Mouse (Mus musculus): Measurements from ENCODE around the gene Endod1.

The Endod1 gene

GRCm38 (mm10) chr9:14316618-14317017 lies 64.7 kb downstream of the Endod1 start:
- no peak for DNase-seq (ENCODE audit: low read depth)

DNA sequence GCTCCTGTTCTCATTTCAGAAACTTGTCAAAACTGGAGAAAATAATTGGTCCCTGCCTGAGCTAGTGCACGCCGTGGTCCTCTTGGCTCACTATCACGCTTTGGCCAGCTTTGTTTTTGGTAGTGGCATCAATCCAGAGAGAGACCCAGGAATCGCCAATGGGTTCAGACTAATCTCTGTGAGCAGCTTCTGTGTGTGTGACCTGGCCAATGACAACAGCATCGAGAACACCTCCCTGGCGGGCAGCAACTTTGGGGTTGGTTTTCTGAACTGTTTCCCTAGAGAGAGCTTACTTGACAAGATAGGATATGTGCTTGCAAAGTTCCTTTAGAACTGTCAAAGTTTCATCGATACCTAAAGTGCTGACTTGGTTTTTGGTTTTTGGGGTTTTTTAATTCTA lies 66.8 kb downstream of the Endod1 start:
- no peak for DNase-seq (ENCODE audit: low read depth)

DNA sequence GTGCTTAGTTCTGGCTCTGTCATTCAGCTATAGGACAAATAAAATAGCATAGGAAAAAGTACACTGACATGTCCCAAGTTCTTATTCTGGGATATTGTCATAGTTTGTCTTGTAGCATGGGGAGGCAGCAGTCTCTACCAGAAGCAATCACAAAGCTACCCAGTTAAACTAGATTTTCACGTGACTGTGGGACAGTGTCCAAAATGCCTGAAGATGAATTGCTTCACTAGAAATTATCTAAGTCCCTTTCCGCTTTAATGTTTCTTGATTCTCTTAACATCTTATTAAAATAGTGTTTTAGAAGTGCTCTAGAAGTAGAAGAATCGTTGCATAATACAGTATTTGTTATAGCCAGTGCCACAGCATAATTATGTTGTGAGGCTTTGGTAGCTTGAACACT lies 67.3 kb downstream of the Endod1 start:
- DNase-seq (ENCODE audit: low read depth): no peak

GRCm38 (mm10) chr9:14307341-14307740 lies 74.0 kb downstream of the Endod1 start:
- no peak for DNase-seq (ENCODE audit: low read depth)

DNA sequence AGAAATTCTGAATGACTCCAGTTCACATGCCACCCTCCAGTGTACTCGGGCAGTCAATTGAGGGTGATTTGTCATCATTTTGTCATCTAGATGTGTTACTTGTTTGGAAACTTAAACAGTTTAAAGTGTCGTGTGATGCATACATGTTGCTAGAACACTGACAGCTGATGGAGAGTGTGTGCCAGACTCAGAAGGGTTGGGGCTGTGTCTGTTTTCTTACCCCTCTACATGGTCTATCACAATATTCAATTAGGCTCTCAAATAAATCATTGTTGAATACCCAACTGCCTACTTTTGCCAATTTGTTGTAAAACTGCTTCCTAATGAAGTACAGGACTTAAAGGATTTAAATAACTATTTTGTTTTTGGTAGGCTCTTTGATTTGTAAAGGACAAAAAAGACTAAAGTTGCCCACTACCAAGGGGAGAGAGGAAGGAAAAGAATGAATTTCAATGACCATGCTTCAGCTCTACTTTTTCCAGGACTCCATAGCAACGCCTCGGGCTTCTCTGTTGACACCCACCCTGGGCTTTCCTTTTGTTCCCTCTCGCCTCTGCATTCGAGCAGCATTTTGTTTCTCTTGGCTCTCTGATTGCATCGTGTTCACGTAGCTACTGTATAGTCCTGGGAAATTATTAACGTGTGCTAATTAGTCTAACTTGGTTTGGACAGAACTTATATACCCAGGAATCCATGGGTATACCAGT lies 76.9 kb downstream of the Endod1 start:
- DNase-seq (ENCODE audit: low read depth): no peak

All from induced T-regulatory cell, adult 2 months (primary cell).